Mouse (Mus musculus): ENCODE measurements around the gene Dmxl2. TPM values are rescaled to one million over a fixed set of nuclear protein-coding genes. Genes with fewer than 3 reads are reported as not detected.

Gene Dmxl2
- total RNA-seq, 4 experiments from 2014 or later = 21.8 to 30.1 (median 27.1) TPM

DNA sequence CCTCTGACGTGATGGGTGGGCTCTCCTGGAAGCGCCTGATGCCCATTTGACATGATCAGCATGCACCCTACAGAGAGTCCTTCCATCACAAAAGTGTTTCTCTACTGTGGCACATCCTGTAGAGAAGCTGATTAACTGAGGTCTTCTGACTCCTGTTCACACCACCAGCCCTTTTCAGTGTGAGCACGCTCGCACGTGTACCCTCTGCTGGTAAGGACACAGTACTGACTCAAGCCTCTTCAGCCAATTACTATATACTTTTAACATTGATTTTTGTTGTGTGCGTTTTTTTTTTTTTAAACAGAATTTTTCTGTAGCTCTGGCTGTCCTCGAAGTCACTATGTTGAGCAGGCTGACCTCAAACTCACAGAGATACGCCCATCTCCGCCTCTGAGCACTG is 185.1 kb downstream of the Dmxl2 start:
- no peak for DNase-seq (ENCODE audit: low spot score)

Other genes with a start within 250 kb of the Dmxl2 start
- gene Cyp19a1, start 233.5 kb downstream of the Dmxl2 start, total RNA-seq (2022) = not detected
- gene Gldn, start 215.1 kb downstream of the Dmxl2 start, total RNA-seq (2022) = under 1 TPM in 2 of 4 experiments, not detected in 2; 0.06 to 0.11 TPM
- gene Sh2d7, start 37.4 kb upstream of the Dmxl2 start, total RNA-seq (2022) = not detected
- 1 to 10 TPM; 1.2 to 2.3 (median 1.7) TPM for gene Cib2, start 58.6 kb upstream of the Dmxl2 start, total RNA-seq (2022)
- gene Idh3a, start 84.7 kb upstream of the Dmxl2 start, total RNA-seq (2022) = 100 to 1,000 TPM; 519 to 556 (median 547) TPM
- gene Acsbg1, start 160.2 kb upstream of the Dmxl2 start, total RNA-seq (2022) = under 1 TPM; 0.17 to 0.41 (median 0.22) TPM
- 10 to 100 TPM; 84.6 to 97.9 (median 92.4) TPM for gene Dnaja4, start 197.2 kb upstream of the Dmxl2 start, total RNA-seq (2022)
- gene Wdr61, start 232.9 kb upstream of the Dmxl2 start, total RNA-seq (2022) = 10 to 100 TPM; 27.3 to 32.4 (median 29.6) TPM